Mouse (Mus musculus) MEL (cell line): ENCODE results near the gene Clec4b1. TPM values are rescaled to one million over a fixed set of nuclear protein-coding genes. Genes with fewer than 3 reads are reported as not detected.
"Not testable (repeated sequence)": the region's sequence is repeated elsewhere in the genome, so short reads cannot be mapped to it uniquely, and the experiment has no call there.

Source experiments
- DNase-seq: peaks from one replicate; pipeline ENCODE4 v3.0.0; 2011; ENCODE audit warnings: low read depth, low spot score
- H3K27ac ChIP-seq: 2 replicates; pipeline ENCODE4 v1.5.1; 2012; ENCODE audit warnings: low read depth, mild to moderate bottlenecking, control low read depth, low read length, moderate library complexity; ENCODE audit not compliant: control insufficient read depth
- H3K27me3 ChIP-seq, 2 experiments: fragments of 150-350 bp in 1 of 2; sonication (generic) in 1 of 2; 2 replicates each; pipeline ENCODE4 v1.6.1; 2012; ENCODE audit warnings: low read length in 2 of 2, mild to moderate bottlenecking in 2 of 2, improper control_type of control experiment in 1 of 2, moderate library complexity in 1 of 2; ENCODE audit not compliant: insufficient read depth in 2 of 2, control insufficient read depth in 1 of 2
- H3K36me3 ChIP-seq, 2 experiments: 2 replicates each; pipeline ENCODE4 v1.6.1; 2012 to 2014; ENCODE audit warnings: low read length in 2 of 2, improper control_type of control experiment in 1 of 2, inconsistent platforms in 1 of 2, mild to moderate bottlenecking in 1 of 2; ENCODE audit not compliant: insufficient read depth in 2 of 2, control insufficient read depth in 1 of 2
- H3K4me1 ChIP-seq, 2 experiments: fragments of 150-350 bp in 1 of 2; sonication (generic) in 1 of 2; 2 replicates each; pipeline ENCODE4 v1.6.1; 2012; ENCODE audit warnings: low read length in 2 of 2, improper control_type of control experiment in 1 of 2, mild to moderate bottlenecking in 1 of 2; ENCODE audit not compliant: insufficient read depth in 2 of 2, control insufficient read depth in 1 of 2
- H3K4me3 ChIP-seq, 2 experiments: fragments of 150-350 bp in 1 of 2; sonication (generic) in 1 of 2; 2 replicates each; pipeline ENCODE4 v1.5.1; 2012; ENCODE audit warnings: low read depth in 2 of 2, low read length in 2 of 2, mild to moderate bottlenecking in 2 of 2, moderate library complexity in 2 of 2, control low read depth in 1 of 2, improper control_type of control experiment in 1 of 2; ENCODE audit not compliant: control insufficient read depth in 1 of 2, insufficient read depth in 1 of 2
- H3K79me2 ChIP-seq: 2 replicates; pipeline ENCODE4 v1.6.1; 2012; ENCODE audit warnings: mild to moderate bottlenecking, low read length, moderate library complexity; ENCODE audit not compliant: control insufficient read depth, poor library complexity, insufficient read depth
- H3K9ac ChIP-seq: 2 replicates; pipeline ENCODE4 v1.6.1; 2012; ENCODE audit warnings: low read depth, mild to moderate bottlenecking, control low read depth, low read length, moderate library complexity; ENCODE audit not compliant: control insufficient read depth, poor library complexity, severe bottlenecking
- H3K9me3 ChIP-seq: fragments of 150-350 bp; sonication (generic); replicated peaks from 2 replicates; pipeline ENCODE4 v1.6.1; 2012; ENCODE audit warnings: mild to moderate bottlenecking, low read length, improper control_type of control experiment, moderate library complexity; ENCODE audit not compliant: insufficient read depth
- TCF12 ChIP-seq: IDR thresholded peaks from 2 replicates; pipeline ENCODE4 v1.6.1; 2014; ENCODE audit warnings: low read depth, mild to moderate bottlenecking, inconsistent platforms, low read length, improper control_type of control experiment, moderate library complexity
- polyA plus RNA-seq, 2 experiments: library from polyadenylated mRNA; stranded (reverse) in 1 of 2; unstranded in 1 of 2; fragments of >175 nt in 1 of 2; fragments of >200 nt in 1 of 2; gene quantifications; 2 replicates each; pipeline versions ENCODE4 v1.2.1 to v1.2.4; 2012; ENCODE audit warnings: low replicate concordance in 2 of 2, low read depth in 1 of 2; ENCODE audit not compliant: insufficient read length in 2 of 2, insufficient read depth in 1 of 2, missing spikeins in 1 of 2
- total RNA-seq: library from RNA; depleted of rRNA; stranded (reverse); fragments of 300-350 nt; gene quantifications from 2 replicates; pipeline ENCODE4 v1.2.3, GENCODE M21; 2012; rRNA removed

Clec4b1 gene
- total and polyA plus RNA-seq, 3 experiments = not detected

GRCm38 (mm10) chr6:123095125-123095843 lies 45.5 kb downstream of the Clec4b1 start:
- H3K4me1 ChIP-seq = no peaks in the 10 kb centered on the region
- DNase-seq = no peak
- H3K36me3 ChIP-seq = no peaks in the 10 kb centered on the region
- H3K79me2 ChIP-seq = no peaks in the 10 kb centered on the region
- H3K9me3 ChIP-seq = no peaks in the 10 kb centered on the region
- H3K27ac ChIP-seq = no peak overlapping the region
- no peak for TF ChIP-seq TCF12
- no peaks in the 10 kb centered on the region; a peak in 1 of 4 replicates for H3K27me3 ChIP-seq
- H3K4me3 ChIP-seq = no peak overlapping the region
- no peak overlapping the region for H3K9ac ChIP-seq

GRCm38 (mm10) chr6:123106128-123106527 lies 56.4 kb downstream of the Clec4b1 start, which contains the start of gene Clec4a2:
Clec4a2 (plus strand) TSS chr6:123106428.
- not testable (repeated sequence) for H3K36me3 ChIP-seq, H3K4me1 ChIP-seq, DNase-seq, H3K9ac ChIP-seq, H3K27ac ChIP-seq, H3K27me3 ChIP-seq, H3K79me2 ChIP-seq, H3K4me3 ChIP-seq, H3K9me3 ChIP-seq

Other genes with a start within 250 kb of the Clec4b1 start
- 78.4 and 108 TPM in 2 replicates for gene Slc2a3, start 248.3 kb upstream of the Clec4b1 start, total RNA-seq
- gene Slc2a3, start 248.3 kb upstream of the Clec4b1 start, polyA plus RNA-seq = 10 to 100 TPM in 1 of 2 experiments, not detected in 1; 93.4 TPM
- 2.0 and 2.2 TPM in 2 replicates for gene Foxj2, start 230.0 kb upstream of the Clec4b1 start, total RNA-seq
- 1 to 10 TPM in 1 of 2 experiments, not detected in 1; 8.6 TPM for gene Foxj2, start 230.0 kb upstream of the Clec4b1 start, polyA plus RNA-seq
- 0.42 and 0.69 TPM in 2 replicates for gene C3ar1, start 193.8 kb upstream of the Clec4b1 start, total RNA-seq
- under 1 TPM in 1 of 2 experiments, not detected in 1; 0.33 TPM for gene C3ar1, start 193.8 kb upstream of the Clec4b1 start, polyA plus RNA-seq
- 11.7 and 11.9 TPM in 2 replicates for gene Necap1, start 175.5 kb upstream of the Clec4b1 start, total RNA-seq
- 10 to 100 TPM in 1 of 2 experiments, not detected in 1; 19.1 TPM for gene Necap1, start 175.5 kb upstream of the Clec4b1 start, polyA plus RNA-seq
- not detected in 2 replicates for gene Clec4a1, start 128.1 kb upstream of the Clec4b1 start, total RNA-seq
- gene Clec4a1, start 128.1 kb upstream of the Clec4b1 start, polyA plus RNA-seq = under 1 TPM in 1 of 2 experiments, not detected in 1; 0.06 TPM
- not detected in 2 replicates for gene Clec4a3, start 97.4 kb upstream of the Clec4b1 start, total RNA-seq
- gene Clec4a3, start 97.4 kb upstream of the Clec4b1 start, polyA plus RNA-seq = not detected
- not detected in 2 replicates for gene Clec4a4, start 59.6 kb upstream of the Clec4b1 start, total RNA-seq
- gene Clec4a4, start 59.6 kb upstream of the Clec4b1 start, polyA plus RNA-seq = not detected
- gene Clec4a2, start 56.5 kb downstream of the Clec4b1 start, total RNA-seq = not detected in 2 replicates
- not detected for gene Clec4a2, start 56.5 kb downstream of the Clec4b1 start, polyA plus RNA-seq
- not detected in 2 replicates for gene Clec4b2, start 122.9 kb downstream of the Clec4b1 start, total RNA-seq
- gene Clec4b2, start 122.9 kb downstream of the Clec4b1 start, polyA plus RNA-seq = not detected
- not detected in 2 replicates for gene Clec4n, start 179.9 kb downstream of the Clec4b1 start, total RNA-seq
- gene Clec4n, start 179.9 kb downstream of the Clec4b1 start, polyA plus RNA-seq = not detected
- gene Clec4d, start 212.1 kb downstream of the Clec4b1 start, total RNA-seq = 2.0 and 5.5 TPM in 2 replicates
- gene Clec4d, start 212.1 kb downstream of the Clec4b1 start, polyA plus RNA-seq = 1 to 10 TPM in 1 of 2 experiments, not detected in 1; 5.6 TPM
- gene Clec4e, start 239.9 kb downstream of the Clec4b1 start, total RNA-seq = 0.10 and 0.23 TPM in 2 replicates
- gene Clec4e, start 239.9 kb downstream of the Clec4b1 start, polyA plus RNA-seq = under 1 TPM in 1 of 2 experiments, not detected in 1; 0.40 TPM